Mouse (Mus musculus) kidney, postnatal 0 days (tissue): Measurements from ENCODE around the gene Cort. TPM values are rescaled to one million over a fixed set of nuclear protein-coding genes. Genes with fewer than 3 reads are reported as not detected.
"Not testable (repeated sequence)": the region's sequence is repeated elsewhere in the genome, so short reads cannot be mapped to it uniquely, and the experiment has no call there.

Experiments
- ATAC-seq: fragments of 200-750 bp; cut with Nextera tagmentation; replicated peaks from 2 replicates; pipeline ENCODE4 v1.8.0; 2017; ENCODE audit warnings: low read depth, moderate number of reproducible peaks, moderate TSS enrichment, moderate library complexity; ENCODE audit not compliant: low FRiP score
- DNase-seq: peaks from one replicate; pipeline ENCODE4 v3.0.0-alpha.2; 2016; ENCODE audit warnings: low spot score
- H3K27ac ChIP-seq: fragments of 300-500 bp; sonication (generic); 2 replicates; pipeline ENCODE4 v1.5.1; 2014; ENCODE audit warnings: mild to moderate bottlenecking
- H3K27me3 ChIP-seq: fragments of 300-500 bp; sonication (generic); 2 replicates; pipeline ENCODE4 v1.6.1; 2014; ENCODE audit warnings: low read length, mixed read lengths; ENCODE audit not compliant: insufficient read depth
- H3K36me3 ChIP-seq: fragments of 300-500 bp; sonication (generic); 2 replicates; pipeline ENCODE4 v1.6.1; 2014; ENCODE audit warnings: low read length, mixed read lengths; ENCODE audit not compliant: insufficient read depth
- H3K4me1 ChIP-seq: fragments of 300-500 bp; sonication (generic); replicated peaks from 2 replicates; pipeline ENCODE4 v1.6.1; 2014; ENCODE audit warnings: antibody characterized with exemption, low read length, mixed read lengths; ENCODE audit not compliant: insufficient read depth
- H3K4me2 ChIP-seq: fragments of 300-500 bp; sonication (generic); 2 replicates; pipeline ENCODE4 v1.6.1; 2014; ENCODE audit warnings: mild to moderate bottlenecking, low read length, moderate library complexity, mixed read lengths
- H3K4me3 ChIP-seq: fragments of 300-500 bp; sonication (generic); replicated peaks from 2 replicates; pipeline ENCODE4 v1.5.1; 2014; ENCODE audit warnings: low read depth, low read length
- H3K9ac ChIP-seq: fragments of 300-500 bp; sonication (generic); 2 replicates; pipeline ENCODE4 v1.6.1; 2014; ENCODE audit warnings: low read depth, low read length
- H3K9me3 ChIP-seq: fragments of 300-500 bp; sonication (generic); replicated peaks from 2 replicates; pipeline ENCODE4 v1.6.1; 2016; ENCODE audit warnings: low read length, inconsistent platforms, mixed read lengths
- CTCF ChIP-seq: IDR thresholded peaks from 2 replicates; pipeline ENCODE4 v1.5.1; 2016; ENCODE audit warnings: antibody characterized with exemption, low read depth, mild to moderate bottlenecking, moderate library complexity
- WGBS: fragments of 180-500 bp; shearing (Covaris S2); extraction: QIAGEN DNeasy Blood & Tissue Kit; methylation state at CpG from one replicate; pipeline ENCODE4 v1.1.7; 2014; 5-methylcytosine and 5-hydroxymethylcytosine counted together
- polyA plus RNA-seq: library from polyadenylated mRNA; unstranded; fragments of >200 nt; fragmentation: Nextera tagmentation; extraction: Ambion mirVana; gene quantifications from 2 replicates; pipeline ENCODE4 v1.2.1, GENCODE M21; 2015

Gene Cort
- polyA plus RNA-seq, 1 experiment from 2014 or later = 0.18 TPM

GRCm38 (mm10) chr4:149103875-149104561 lies 22.5 kb downstream of the Cort start, which contains the start of gene Dffa:
TSS of gene Dffa (plus strand) at chr4:149104146.
- H3K9me3 ChIP-seq = no peaks in the 10 kb centered on the region
- peak within 1 kb of the TSS; percentile 51; the same call in 1 of the 2 replicates for H3K27ac ChIP-seq
- no peaks in the 10 kb centered on the region for H3K27me3 ChIP-seq
- DNase-seq = peak; percentile 94
- under 1% methylated on average over 35 of the region's 35 CpGs for WGBS
- peak within 1 kb of the TSS; percentile 84 for H3K4me3 ChIP-seq
- H3K36me3 ChIP-seq = peaks cover 3% of the 10 kb centered on the region; the same call in 1 of the 2 replicates
- TF ChIP-seq CTCF = peak; percentile 16; the same call in 1 of the 2 replicates
- peak within 1 kb of the TSS; percentile 66 for H3K9ac ChIP-seq
- ATAC-seq = peak; percentile 78
- peak within 1 kb of the TSS; percentile 83 for H3K4me2 ChIP-seq
- peaks cover 6% of the 10 kb centered on the region; the same call in 1 of the 2 replicates for H3K4me1 ChIP-seq

- peaks cover 13% of the 10 kb centered on the region for H3K4me1 ChIP-seq
- no peaks in the 10 kb centered on the region for H3K36me3 ChIP-seq
- H3K27me3 ChIP-seq = no peaks in the 10 kb centered on the region
- H3K9ac ChIP-seq = no peak overlapping the region
- no peak overlapping the region for H3K27ac ChIP-seq
- TF ChIP-seq CTCF = no peak
- no peak for DNase-seq
- no peak for ATAC-seq
- no peak overlapping the region for H3K4me3 ChIP-seq
- no peak overlapping the region for H3K4me2 ChIP-seq
- WGBS = 73% methylated on average over 3 of the region's 3 CpGs
- no peaks in the 10 kb centered on the region for H3K9me3 ChIP-seq
Measured at GRCm38 (mm10) chr4:149101456-149101855, 25.1 kb downstream of the Cort start.

GRCm38 (mm10) chr4:149100449-149100848 lies 26.1 kb downstream of the Cort start:
- H3K27me3 ChIP-seq, H3K9me3 ChIP-seq, H3K4me3 ChIP-seq, ATAC-seq, H3K4me2 ChIP-seq, H3K36me3 ChIP-seq, H3K9ac ChIP-seq, H3K27ac ChIP-seq, DNase-seq: not testable (repeated sequence)
- 91% methylated on average over 12 of the region's 12 CpGs for WGBS
- H3K4me1 ChIP-seq = peaks cover 13% of the 10 kb centered on the region

GRCm38 (mm10) chr4:149099369-149100017 lies 27.1 kb downstream of the Cort start, which contains the start of gene Pex14:
TSS of gene Pex14 (minus strand) at chr4:149099876.
- Histone ChIP-seq H3K4me2 (peak within 1 kb of the TSS; percentile 93), H3K4me3 (peak within 1 kb of the TSS; percentile 99), H3K27ac (peak within 1 kb of the TSS; percentile 57), H3K9ac (peak within 1 kb of the TSS; percentile 93), H3K9me3 (no peaks in the 10 kb centered on the region), H3K4me1 (peaks cover 8% of the 10 kb centered on the region), H3K27me3 (no peaks in the 10 kb centered on the region), H3K36me3 (no peaks in the 10 kb centered on the region)
- DNase-seq = peak; percentile 97
- peak; percentile 68 for ATAC-seq
- TF ChIP-seq CTCF = no peak
- under 1% methylated on average over 48 of the region's 50 CpGs for WGBS

DNA sequence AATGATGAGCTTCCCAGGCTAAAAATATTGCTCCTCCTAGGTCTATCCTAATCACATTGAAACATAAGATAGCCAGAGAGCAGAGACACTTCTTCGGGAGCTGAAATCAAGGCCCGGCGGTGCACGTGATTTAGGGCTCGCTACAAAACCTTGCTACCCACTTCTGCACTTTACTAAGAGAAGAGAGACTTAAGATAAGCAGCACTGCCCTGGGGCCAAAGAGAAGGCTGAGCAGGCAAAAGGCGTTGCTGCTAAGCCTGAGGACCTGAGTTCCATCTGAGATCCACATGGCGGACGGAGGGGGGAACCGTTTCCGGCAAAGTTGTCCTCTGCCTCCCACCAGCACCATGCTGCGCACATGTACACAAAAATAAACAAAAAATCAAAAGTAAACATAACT lies 28.0 kb downstream of the Cort start:
- Histone ChIP-seq H3K36me3 (no peaks in the 10 kb centered on the region), H3K27ac (no peak overlapping the region), H3K9ac (peak overlapping the region; percentile 93), H3K4me2 (peak overlapping the region; percentile 93), H3K9me3 (no peaks in the 10 kb centered on the region), H3K4me1 (peaks cover 7% of the 10 kb centered on the region), H3K27me3 (no peaks in the 10 kb centered on the region), H3K4me3 (peak overlapping the region; percentile 99)
- TF ChIP-seq CTCF = no peak
- 7% methylated on average over 11 of the region's 11 CpGs for WGBS
- ATAC-seq (no peak), DNase-seq (no peak)

GRCm38 (mm10) chr4:149097956-149098355 lies 28.6 kb downstream of the Cort start:
- Histone ChIP-seq H3K4me2 (peak overlapping the region; percentile 93), H3K4me3 (0 out of 2 replicates have a peak overlapping the region, but pooled peaks have one; percentile 99), H3K4me1 (peaks cover 7% of the 10 kb centered on the region), H3K27me3 (no peaks in the 10 kb centered on the region), H3K27ac (no peak overlapping the region), H3K9me3 (no peaks in the 10 kb centered on the region), H3K36me3 (no peaks in the 10 kb centered on the region), H3K9ac (0 out of 2 replicates have a peak overlapping the region, but pooled peaks have one; percentile 93)
- ATAC-seq = no peak
- no peak for TF ChIP-seq CTCF
- WGBS = 76% methylated on average over 3 of the region's 3 CpGs
- no peak for DNase-seq
